Mouse (Mus musculus) lung, adult 2 months (tissue): ENCODE results near the gene Mgat5.

Experiments used
- CTCF ChIP-seq: fragments of 200-500 bp; IDR thresholded peaks from 2 replicates; pipeline ENCODE4 v1.5.1; 2011; ENCODE audit warnings: mild to moderate bottlenecking, low read length, control low read depth; ENCODE audit not compliant: insufficient read depth
- POLR2A ChIP-seq: fragments of 200-500 bp; IDR thresholded peaks from 2 replicates; pipeline ENCODE4 v1.6.1; 2011; ENCODE audit warnings: low read depth, mild to moderate bottlenecking, control low read depth, low read length, borderline replicate concordance; ENCODE audit errors: extremely low read depth

DNA sequence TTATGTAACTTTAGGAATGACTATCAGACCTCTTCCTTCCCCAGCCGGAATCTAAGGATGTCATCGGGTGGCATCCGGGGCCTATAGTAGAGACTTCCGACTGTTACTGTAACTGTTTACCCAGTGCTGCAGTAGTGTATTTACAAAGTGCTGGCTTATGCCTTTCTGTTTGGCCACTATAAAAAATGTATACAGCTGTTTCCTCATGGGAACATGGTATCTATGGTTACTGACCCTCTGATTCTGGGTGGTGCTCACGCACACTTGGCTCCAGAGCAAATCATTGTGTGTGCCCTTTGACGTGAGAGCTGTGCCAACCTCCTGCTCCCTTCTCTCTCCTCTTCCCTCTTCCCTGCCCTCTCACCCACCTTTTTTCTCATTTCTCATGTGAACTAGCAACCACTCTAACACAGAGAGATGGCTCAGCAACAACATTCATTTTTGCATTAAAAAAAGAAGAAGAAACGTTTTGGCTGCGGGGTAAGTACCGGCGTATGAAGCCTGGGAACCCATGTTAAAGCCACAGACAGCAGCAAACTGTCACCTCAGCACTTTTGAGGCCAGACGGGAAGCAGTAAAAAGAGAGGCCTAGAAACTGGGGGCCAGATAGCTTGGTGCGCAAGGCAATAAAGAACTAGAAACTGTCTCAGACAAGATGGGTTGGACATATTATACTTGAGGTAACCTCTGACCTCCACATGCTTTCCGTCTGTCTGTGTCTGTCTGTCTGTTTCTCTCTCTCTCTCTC, 65.6 kb downstream of the Mgat5 start:
- TF ChIP-seq POLR2A (no peak), CTCF (no peak)
